Mouse (Mus musculus) lung, embryonic 15.5 days (tissue): ENCODE data around the gene Hspa1a. TPM values are rescaled to one million over a fixed set of nuclear protein-coding genes. Genes with fewer than 3 reads are reported as not detected.
"Not testable (repeated sequence)": the region's sequence is repeated elsewhere in the genome, so short reads cannot be mapped to it uniquely, and the experiment has no call there.

Experiments
- ATAC-seq: fragments of 200-750 bp; cut with Nextera tagmentation; 2 replicates; pipeline ENCODE4 v1.8.0; 2017; ENCODE audit warnings: moderate number of reproducible peaks, borderline replicate concordance; ENCODE audit not compliant: low FRiP score, low TSS enrichment; ENCODE audit errors: extremely low read depth
- H3K27ac ChIP-seq: fragments of 300-500 bp; sonication (generic); 2 replicates; pipeline ENCODE4 v1.5.1; 2015; ENCODE audit warnings: moderate library complexity, mild to moderate bottlenecking, inconsistent platforms
- H3K27me3 ChIP-seq: fragments of 300-500 bp; sonication (generic); 2 replicates; pipeline ENCODE4 v1.6.1; 2015; ENCODE audit warnings: inconsistent platforms
- H3K36me3 ChIP-seq: fragments of 300-500 bp; sonication (generic); 2 replicates; pipeline ENCODE4 v1.6.1; 2015; ENCODE audit warnings: inconsistent platforms
- H3K4me1 ChIP-seq: fragments of 300-500 bp; sonication (generic); 2 replicates; pipeline ENCODE4 v1.6.1; 2015; ENCODE audit warnings: inconsistent platforms
- H3K4me2 ChIP-seq: fragments of 300-500 bp; sonication (generic); 2 replicates; pipeline ENCODE4 v1.6.1; 2015; ENCODE audit warnings: inconsistent platforms, mild to moderate bottlenecking, moderate library complexity
- H3K4me3 ChIP-seq: fragments of 300-500 bp; sonication (generic); 2 replicates; pipeline ENCODE4 v1.5.1; 2015; ENCODE audit warnings: mild to moderate bottlenecking, inconsistent platforms
- H3K9ac ChIP-seq: fragments of 300-500 bp; sonication (generic); 2 replicates; pipeline ENCODE4 v1.6.1; 2015; ENCODE audit warnings: inconsistent platforms
- H3K9me3 ChIP-seq: fragments of 300-500 bp; sonication (generic); 2 replicates; pipeline ENCODE4 v1.6.1; 2016; ENCODE audit warnings: inconsistent platforms
- WGBS: fragments of 180-500 bp; shearing (Covaris S2); methylation state at CpG from one replicate; pipeline ENCODE4 v1.1.7; 2015; 5-methylcytosine and 5-hydroxymethylcytosine counted together
- polyA plus RNA-seq: library from polyadenylated mRNA; unstranded; fragments of >200 nt; fragmentation: Nextera tagmentation; extraction: Ambion mirVana; gene quantifications from 2 replicates; pipeline ENCODE4 v1.2.1, GENCODE M21; 2015

Gene Hspa1a
- polyA plus RNA-seq, 1 experiment from 2014 or later: 3.4 TPM

DNA sequence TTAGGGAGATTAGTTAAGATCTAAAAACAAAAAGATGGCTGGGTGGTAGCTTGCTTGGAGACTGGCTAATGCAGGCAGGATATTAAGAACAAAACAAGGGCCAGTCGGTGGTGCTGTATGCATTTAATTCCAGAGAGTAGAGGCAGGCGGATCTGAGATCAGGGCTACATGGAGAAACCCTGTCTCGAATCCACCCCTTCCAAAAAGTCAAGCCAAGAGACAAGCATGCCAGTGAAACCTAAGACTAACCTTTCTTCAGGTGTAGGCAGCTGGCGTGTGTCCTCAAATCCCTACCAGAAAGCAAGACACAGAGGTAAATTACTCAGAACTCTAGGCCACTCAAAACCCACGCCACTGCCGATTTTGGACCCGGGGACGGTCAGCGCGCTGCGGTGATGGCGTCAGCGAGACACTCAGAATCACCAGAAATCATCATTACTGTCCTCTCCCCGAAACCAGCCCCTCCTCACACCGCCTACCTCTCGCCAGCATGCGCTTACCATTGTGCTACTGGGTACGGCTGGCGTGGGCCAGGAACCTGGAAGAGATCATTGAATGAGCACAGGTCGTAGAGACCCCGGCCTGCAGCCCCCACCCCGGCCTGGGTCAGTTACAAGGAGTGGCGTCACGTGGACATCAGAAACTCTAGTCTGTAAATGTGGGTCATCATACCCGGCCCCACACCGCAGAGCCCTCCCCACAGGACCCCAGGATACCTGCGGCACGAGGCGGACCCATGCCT lies 20.1 kb downstream of the Hspa1a start:
- H3K4me1 ChIP-seq: peaks cover 13% of the 10 kb centered on the region
- peak overlapping the region; percentile 90 for H3K27ac ChIP-seq
- peaks cover 7% of the 10 kb centered on the region for H3K27me3 ChIP-seq
- under 1% methylated on average over 29 of the region's 29 CpGs for WGBS
- H3K36me3 ChIP-seq: peaks cover 18% of the 10 kb centered on the region
- H3K4me3 ChIP-seq: peak overlapping the region; percentile 86
- peak overlapping the region; percentile 98 for H3K9ac ChIP-seq
- peak overlapping the region; percentile 79 for H3K4me2 ChIP-seq
- no peaks in the 10 kb centered on the region for H3K9me3 ChIP-seq
- ATAC-seq: no peak; the same call in 1 of the 2 replicates

DNA sequence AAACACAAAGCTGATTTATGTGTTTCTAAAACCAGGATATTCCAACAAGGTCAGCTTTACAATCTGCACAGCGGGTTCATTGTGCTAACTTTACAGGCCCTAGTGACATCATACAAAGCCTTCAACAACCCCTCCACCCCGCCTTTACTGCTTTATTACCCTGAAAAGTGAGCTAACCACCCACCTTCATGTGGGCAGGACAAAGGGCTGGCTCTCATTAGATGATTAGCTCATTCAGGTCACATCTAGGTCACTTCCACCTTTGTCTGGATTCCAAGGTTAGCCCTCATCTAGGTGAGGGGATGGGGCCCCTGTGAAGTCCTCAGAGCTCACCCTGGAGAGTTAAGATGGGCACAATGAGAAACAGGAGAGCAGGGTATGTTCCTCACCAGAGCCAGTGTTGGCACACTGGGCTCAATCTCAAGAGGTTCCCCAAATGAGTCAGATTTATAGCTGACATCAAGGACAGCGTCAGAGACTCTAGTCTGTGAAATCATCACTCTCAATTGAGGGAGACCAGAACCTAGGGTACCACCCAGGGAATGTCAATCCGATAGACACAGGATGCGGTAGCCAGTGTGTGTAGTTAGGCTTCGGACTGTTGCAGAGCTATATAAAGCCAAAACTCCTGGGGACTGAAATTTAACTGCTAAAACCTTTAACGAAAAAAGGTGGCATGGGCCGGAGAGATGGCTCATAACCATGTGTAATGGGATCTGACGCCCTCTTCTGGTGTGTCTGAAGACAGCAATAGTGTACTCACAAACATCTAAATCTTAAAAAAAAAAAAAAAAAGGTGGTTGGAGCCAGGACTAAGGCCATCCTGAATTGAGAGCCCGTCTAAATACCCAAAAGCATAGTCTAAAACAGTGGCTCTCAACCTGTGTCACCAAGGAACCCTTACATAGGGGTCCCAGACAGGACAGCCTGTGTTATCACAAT lies 21.2 kb downstream of the Hspa1a start:
- H3K4me3 ChIP-seq: peak overlapping the region; percentile 86
- peaks cover 3% of the 10 kb centered on the region; the same call in 1 of the 2 replicates for H3K27me3 ChIP-seq
- 26% methylated on average over 10 of the region's 10 CpGs for WGBS
- H3K9me3 ChIP-seq: no peaks in the 10 kb centered on the region
- peaks cover 13% of the 10 kb centered on the region for H3K4me1 ChIP-seq
- H3K9ac ChIP-seq: peak overlapping the region; percentile 98
- H3K4me2 ChIP-seq: peak overlapping the region; percentile 79
- ATAC-seq: no peak
- H3K36me3 ChIP-seq: peaks cover 18% of the 10 kb centered on the region
- H3K27ac ChIP-seq: peak overlapping the region; percentile 90

DNA sequence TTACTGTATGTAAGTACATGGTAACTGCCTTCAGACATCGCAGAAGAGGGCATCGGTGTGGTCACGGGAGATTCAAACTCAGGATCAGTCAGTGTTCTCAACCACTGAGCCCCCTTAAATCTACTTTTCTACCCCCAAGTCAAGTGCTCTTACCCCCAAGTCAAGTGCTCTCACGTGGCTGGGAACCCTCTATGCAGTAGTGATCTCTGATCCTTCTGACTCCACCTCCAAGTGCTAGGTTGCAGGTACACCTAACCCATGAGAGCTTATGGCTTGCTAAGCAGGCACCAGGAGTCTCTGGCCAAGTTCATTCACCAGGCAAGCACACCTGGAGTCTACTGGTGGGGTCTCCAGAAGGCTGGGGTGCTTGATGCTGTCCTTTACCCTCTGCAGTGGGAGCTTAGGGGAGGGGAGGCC lies 22.4 kb downstream of the Hspa1a start:
- Histone ChIP-seq H3K9me3 (no peaks in the 10 kb centered on the region), H3K36me3 (peaks cover 18% of the 10 kb centered on the region), H3K9ac (no peak overlapping the region), H3K27ac (peak overlapping the region; percentile 34; the same call in 1 of the 2 replicates), H3K4me2 (no peak overlapping the region), H3K4me3 (no peak overlapping the region), H3K27me3 (no peaks in the 10 kb centered on the region), H3K4me1 (peaks cover 15% of the 10 kb centered on the region)
- ATAC-seq: no peak
- WGBS: 27% methylated on average over 4 of the region's 4 CpGs

DNA sequence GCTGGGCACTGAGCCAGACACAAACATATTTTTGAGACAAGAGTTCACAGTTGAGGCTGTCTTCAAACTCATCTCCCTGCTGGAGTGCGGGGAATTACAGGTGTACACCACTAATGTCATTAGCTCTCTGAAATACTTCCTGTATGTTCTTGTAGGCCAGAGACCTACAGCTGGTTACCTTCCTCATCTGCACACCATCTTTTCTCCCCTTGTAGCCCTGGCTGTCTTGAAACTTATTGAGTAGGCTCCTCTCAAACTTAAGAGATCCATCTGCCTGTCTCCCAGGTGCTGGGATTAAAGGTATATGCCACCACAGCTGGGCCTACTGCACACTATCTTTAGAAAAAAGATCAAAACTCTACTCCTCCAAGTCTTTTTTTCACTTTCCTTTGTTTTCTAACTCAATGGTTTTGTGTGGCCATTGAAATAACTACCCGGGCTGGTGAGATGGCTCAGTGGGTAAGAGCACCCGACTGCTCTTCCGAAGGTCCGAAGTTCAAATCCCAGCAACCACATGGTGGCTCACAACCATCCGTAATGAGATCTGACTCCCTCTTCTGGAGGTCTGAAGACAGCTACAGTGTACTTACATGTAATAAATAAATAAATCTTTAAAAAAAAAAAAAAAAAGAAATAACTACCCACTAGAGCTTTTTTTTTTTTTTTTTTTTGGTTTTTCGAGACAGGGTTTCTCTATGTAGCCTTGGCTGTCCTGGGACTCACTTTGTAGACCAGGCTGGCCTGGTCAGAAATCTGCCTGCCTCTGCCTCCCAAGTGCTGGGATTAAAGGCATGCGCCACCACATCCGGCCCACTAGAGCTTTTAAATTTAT lies 23.0 kb downstream of the Hspa1a start:
- Histone ChIP-seq H3K36me3 (peaks cover 18% of the 10 kb centered on the region), H3K27ac (peak overlapping the region; percentile 34; the same call in 1 of the 2 replicates), H3K4me1 (peaks cover 20% of the 10 kb centered on the region)
- H3K4me2 ChIP-seq, ATAC-seq, H3K4me3 ChIP-seq, H3K27me3 ChIP-seq, H3K9me3 ChIP-seq, H3K9ac ChIP-seq: not testable (repeated sequence)
- 57% methylated on average over 9 of the region's 9 CpGs for WGBS

DNA sequence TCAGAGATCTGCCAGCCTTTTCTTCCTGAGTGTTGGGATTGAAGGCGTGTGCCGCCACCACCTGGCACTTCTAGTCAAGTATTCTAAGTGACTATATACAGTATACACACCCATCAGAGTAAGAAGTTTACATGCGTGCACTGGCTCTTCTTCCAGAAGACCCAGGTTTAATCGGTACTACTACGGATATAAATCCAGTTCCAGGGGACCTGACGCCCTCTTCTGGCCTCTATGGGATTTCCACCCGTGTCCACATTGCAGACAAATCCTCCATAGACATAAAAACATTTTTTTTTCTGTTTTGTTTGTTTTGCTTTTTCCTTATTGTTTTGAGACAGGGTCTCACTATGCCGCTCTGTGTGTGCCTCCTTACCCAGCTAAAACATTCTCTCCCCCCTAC lies 24.4 kb downstream of the Hspa1a start:
- no peak overlapping the region for H3K27ac ChIP-seq
- WGBS: 25% methylated on average over 8 of the region's 8 CpGs
- no peak for ATAC-seq

DNA sequence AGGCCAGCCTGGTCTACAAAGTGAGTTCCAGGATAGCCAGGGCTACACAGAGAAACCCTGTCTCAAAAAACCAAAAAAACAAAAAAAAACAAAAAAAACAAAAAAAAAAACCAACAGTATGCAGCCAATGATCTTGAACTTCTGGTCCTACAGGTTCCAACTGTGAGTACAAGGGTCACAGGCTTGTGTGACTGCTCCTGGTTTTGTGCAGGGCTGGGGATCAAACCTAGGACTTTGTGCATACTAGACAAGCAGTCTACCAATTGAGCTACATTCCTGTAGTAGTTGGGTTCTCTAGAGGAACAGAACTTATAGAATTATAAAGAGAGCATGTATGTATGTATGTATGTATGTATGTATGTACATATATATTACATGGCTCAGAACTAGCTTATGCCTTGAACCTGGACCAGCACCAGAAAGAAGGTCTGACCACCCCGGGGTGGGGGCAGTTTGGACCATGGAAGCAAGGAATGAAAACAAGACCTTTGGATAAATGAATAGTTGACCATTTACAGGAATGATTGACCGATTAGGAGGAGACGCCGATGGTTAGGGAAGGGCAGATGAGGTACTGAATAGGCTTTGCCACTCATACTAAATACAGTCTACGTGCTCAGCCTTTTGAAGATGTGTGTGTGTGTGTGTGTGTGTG lies 25.3 kb downstream of the Hspa1a start:
- H3K36me3 ChIP-seq: peaks cover 18% of the 10 kb centered on the region
- H3K9me3 ChIP-seq: no peaks in the 10 kb centered on the region
- no peaks in the 10 kb centered on the region for H3K27me3 ChIP-seq
- no peak overlapping the region for H3K27ac ChIP-seq
- H3K9ac ChIP-seq: no peak overlapping the region
- no peak overlapping the region for H3K4me3 ChIP-seq
- H3K4me2 ChIP-seq: no peak overlapping the region
- H3K4me1 ChIP-seq: peaks cover 26% of the 10 kb centered on the region
- ATAC-seq: no peak
- WGBS: 89% methylated on average over 5 of the region's 5 CpGs

More for the DNA sequence above, 24.4 kb downstream of the Hspa1a start:
- Histone ChIP-seq H3K4me3 (no peak overlapping the region), H3K9me3 (no peaks in the 10 kb centered on the region), H3K9ac (no peak overlapping the region), H3K4me2 (no peak overlapping the region), H3K27me3 (no peaks in the 10 kb centered on the region), H3K4me1 (peaks cover 20% of the 10 kb centered on the region), H3K36me3 (peaks cover 18% of the 10 kb centered on the region)

DNA sequence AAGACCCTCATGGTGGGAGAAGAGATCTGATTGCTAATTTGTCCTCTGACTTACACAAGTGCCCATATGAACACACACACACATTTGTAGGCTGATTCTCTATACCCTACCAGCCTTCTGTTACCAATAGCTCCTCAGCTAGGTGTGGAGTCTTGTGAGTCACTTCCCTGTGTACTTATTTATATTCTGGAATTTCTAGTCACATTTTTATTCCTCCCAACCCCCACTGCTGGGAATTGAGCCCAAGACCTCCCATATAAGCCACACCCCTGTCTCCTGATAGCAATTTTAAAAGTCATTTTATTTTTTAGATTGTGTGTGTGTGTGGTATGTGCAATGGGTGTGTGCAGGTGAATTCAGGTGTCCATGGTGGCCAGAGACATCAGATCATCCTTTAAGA lies 27.6 kb downstream of the Hspa1a start:
- H3K9me3 ChIP-seq: no peaks in the 10 kb centered on the region
- H3K27me3 ChIP-seq: no peaks in the 10 kb centered on the region
- ATAC-seq: no peak
- peaks cover under 1% of the 10 kb centered on the region; the same call in 1 of the 2 replicates for H3K36me3 ChIP-seq
- peaks cover 16% of the 10 kb centered on the region for H3K4me1 ChIP-seq
- no peak overlapping the region for H3K27ac ChIP-seq
- H3K4me2 ChIP-seq: no peak overlapping the region
- H3K4me3 ChIP-seq: no peak overlapping the region
- H3K9ac ChIP-seq: no peak overlapping the region

DNA sequence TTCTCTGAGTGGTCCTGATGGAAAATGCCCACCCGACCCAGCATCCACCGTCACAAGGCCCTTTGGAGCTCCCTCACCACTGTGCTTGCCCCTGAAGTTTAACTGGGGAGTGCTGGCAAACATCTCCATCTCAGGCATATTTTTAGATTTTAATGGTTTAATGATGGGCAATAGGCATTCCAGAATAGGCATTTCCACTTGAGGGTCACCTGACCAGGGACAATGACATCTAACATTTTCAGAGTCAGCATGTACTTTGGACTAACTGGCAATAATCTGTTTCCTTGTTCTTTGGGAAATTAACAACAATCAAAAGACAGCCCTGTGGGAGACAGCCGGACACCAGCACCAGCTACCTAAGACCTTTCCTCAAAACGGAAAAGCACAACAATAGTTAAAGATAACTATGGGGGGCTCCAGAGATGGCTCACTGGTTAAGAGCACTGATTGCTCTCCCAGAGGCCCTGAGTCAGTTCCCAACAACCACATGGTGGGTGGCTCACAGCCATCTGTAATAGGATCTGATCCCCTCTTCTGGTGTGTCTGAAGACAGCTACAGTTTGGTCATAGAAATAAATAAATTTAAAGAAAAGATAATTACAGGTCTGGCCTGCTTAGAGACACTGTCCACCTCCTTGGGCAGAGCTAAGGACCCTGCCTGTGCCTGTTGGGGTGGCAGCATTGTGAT lies 28.7 kb downstream of the Hspa1a start:
- H3K27ac ChIP-seq: no peak overlapping the region
- no peak for ATAC-seq
- no peaks in the 10 kb centered on the region for H3K27me3 ChIP-seq
- no peak overlapping the region for H3K4me3 ChIP-seq
- H3K4me2 ChIP-seq: no peak overlapping the region
- no peaks in the 10 kb centered on the region for H3K9me3 ChIP-seq
- peaks cover 16% of the 10 kb centered on the region for H3K4me1 ChIP-seq
- no peak overlapping the region for H3K9ac ChIP-seq
- 77% methylated on average over 4 of the region's 4 CpGs for whole genome bisulfite sequencing
- no peaks in the 10 kb centered on the region for H3K36me3 ChIP-seq

DNA sequence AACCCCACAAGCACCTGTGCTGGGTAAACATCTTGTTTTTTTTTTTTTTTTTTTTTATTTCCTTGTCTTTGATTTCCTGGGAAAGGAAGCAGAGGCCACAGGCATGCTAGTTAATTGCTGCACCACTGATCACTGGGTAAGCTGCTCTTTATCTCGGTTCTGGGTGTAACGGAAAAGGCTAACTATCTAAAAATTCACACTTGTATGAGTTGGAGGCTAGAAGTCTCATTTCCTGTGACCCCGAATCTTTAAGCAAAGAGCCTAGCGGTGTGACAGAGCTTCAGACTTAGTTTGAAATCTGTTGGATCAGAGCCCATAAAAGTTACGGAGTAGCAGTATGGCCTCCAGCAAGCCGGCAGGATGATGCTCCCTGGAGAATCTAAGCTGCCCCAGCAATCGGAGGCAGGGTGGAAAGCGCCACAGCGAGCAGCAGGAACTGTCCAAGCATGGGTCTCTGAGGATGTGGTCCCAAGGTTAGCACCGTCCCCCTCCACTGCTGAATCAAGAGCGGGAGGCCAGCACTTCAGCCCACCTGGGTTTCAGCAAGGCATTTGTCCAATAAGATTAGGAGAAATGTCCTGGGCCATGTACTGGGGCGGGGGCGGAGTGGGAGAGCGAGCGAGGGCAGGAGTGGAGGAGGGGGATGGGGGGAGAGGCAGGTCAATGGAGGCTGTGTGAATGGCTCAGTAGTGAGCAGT lies 30.5 kb downstream of the Hspa1a start:
- H3K4me1 ChIP-seq: peaks cover 16% of the 10 kb centered on the region
- H3K36me3 ChIP-seq: no peaks in the 10 kb centered on the region
- 7% methylated on average over 15 of the region's 15 CpGs for WGBS
- peak overlapping the region; percentile 11 for H3K9ac ChIP-seq
- peak overlapping the region; percentile 13; the same call in 1 of the 2 replicates for H3K4me3 ChIP-seq
- H3K27ac ChIP-seq: no peak overlapping the region
- peak overlapping the region; percentile 49 for H3K4me2 ChIP-seq
- no peaks in the 10 kb centered on the region for H3K27me3 ChIP-seq
- no peak for ATAC-seq
- H3K9me3 ChIP-seq: no peaks in the 10 kb centered on the region

DNA sequence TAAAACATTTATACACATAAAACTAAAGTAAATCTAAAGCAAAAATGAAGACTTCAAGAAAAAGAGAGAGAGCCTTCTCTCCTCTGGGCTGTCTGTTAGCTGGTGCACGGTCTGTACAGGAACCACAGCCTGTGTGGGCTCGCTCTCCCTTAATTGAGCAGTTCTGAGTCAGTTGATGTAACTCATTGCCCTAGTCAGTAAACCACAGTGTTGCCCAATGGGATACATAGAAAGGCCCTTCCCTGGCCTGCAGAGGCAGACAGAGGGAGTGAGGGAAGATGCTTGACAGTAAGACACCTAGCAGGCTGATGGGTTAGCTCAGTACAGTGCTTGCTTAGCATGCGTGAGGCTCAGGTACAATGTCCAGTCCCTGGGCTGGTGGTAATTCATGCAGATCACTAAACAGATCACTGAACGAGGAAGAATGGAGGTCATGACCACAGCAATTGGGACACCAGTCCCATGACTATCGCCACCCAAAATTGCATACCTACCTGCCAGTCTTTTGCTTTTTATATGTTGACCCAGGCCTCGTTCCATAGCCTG lies 33.9 kb downstream of the Hspa1a start:
- H3K4me2 ChIP-seq: no peak overlapping the region
- H3K4me3 ChIP-seq: no peak overlapping the region
- H3K9me3 ChIP-seq: no peaks in the 10 kb centered on the region
- H3K27ac ChIP-seq: no peak overlapping the region
- H3K4me1 ChIP-seq: peaks cover 9% of the 10 kb centered on the region
- ATAC-seq: no peak
- H3K27me3 ChIP-seq: no peaks in the 10 kb centered on the region
- WGBS: 80% methylated on average over 6 of the region's 6 CpGs
- H3K36me3 ChIP-seq: no peaks in the 10 kb centered on the region
- H3K9ac ChIP-seq: no peak overlapping the region
